Mouse (Mus musculus) skeletal muscle tissue, adult 2 months (tissue): ENCODE measurements around the gene Wdsub1.

ENCODE experiments used
- DNase-seq: peaks from one replicate; pipeline ENCODE4 v3.0.0-alpha.2; 2012; ENCODE audit warnings: low read depth, low spot score

Gene Wdsub1

DNA sequence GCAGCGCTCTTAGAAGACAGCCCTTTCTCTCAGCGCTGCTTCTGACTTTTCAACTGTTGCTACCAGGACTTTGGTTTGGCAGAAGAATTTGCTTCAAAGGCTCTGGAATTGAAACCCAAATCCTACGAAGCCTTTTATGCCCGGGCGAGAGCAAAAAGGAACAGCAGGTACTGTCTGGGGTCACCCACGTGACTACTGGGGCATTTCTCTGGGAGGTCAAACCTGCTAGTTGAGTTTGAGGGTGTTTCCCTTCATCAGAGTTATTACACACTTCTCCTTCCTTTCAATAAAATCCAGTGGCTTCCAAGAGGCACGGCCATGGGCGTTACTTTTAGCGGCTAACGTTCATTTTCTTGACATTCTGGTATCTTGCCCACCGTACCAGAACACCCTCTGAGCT lies 40.4 kb downstream of the Wdsub1 start:
- DNase-seq = no peak

- DNase-seq = peak; percentile 32
Observed at GRCm38 (mm10) chr2:59841189-59841939, 41.0 kb downstream of the Wdsub1 start.

DNA sequence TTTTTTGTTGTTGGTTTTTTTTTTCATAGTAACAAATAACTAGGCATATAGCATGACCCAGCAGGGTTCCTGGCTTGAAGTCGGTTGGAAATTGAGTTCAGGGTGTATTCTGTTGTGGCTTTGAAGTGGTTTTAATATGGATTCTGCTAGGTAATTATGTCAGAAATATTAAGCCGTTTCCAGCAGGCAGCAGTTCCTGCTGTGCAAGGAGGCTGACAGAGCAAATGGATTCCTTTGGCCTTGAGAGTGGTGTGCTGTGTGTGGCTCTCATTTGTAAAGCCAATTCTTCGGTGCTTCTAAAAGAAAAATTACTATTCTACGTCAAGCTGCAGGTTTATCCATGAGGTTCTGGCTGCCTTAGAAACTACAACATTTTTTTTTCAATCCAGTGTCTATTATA lies 42.2 kb downstream of the Wdsub1 start:
- no peak for DNase-seq

DNA sequence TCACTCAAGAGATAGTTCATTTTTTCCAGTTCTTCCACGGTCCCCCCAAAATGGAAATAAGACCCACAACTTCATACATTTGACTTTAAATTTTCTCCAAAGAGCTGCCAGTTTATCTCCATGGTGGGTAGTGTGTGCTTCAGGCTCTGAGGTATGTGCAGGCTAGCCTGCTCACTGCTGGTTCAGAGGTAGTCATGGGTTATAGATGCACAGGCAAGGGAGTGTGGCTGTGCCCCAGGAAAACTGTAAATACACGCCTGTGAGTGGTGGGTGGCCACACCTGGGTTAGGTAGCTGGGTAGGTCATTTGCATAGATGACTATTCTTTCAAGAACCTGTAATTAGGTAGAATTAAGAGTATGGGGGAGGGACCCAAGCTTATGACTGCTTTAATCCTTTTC lies 42.6 kb downstream of the Wdsub1 start:
- no peak for DNase-seq

DNA sequence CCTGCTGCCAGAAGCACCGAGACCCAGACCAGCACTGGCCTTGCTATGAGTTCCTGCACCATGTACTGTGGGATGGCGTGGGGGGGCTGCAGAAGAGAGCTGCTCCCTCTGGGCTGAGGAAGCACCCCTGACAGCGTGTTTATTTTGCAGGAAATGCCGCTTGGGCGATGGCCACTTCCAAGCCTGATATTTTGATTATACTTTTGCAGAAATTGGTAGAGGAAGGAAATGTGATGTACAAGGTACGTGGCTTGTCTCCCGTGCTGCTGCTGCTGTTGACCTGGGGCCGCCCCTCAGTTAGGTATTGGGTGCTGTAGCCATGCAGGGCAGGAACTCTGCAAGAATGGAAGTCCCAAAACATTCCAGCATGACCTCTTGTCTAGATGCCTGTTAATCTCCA lies 43.6 kb downstream of the Wdsub1 start:
- DNase-seq = peak; percentile 36

DNA sequence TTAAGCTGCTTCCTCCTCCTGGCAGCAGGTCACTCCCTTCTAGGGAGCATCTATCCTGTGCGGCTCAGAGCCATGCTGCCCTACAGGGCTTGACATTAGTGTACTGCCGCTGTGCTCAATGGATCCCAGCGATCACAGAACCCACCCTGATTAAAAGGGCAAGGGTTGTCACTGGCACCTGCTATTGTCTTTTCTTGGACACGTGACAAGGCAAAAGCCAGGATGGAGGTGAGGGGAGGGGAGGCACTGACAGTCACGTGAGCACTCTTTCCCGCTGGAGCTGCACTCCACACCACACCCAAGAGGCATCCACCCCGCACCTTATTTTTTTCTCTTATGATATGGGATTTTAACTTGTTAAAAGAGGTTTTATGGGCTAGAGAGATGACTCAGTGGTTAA lies 50.6 kb downstream of the Wdsub1 start:
- DNase-seq = no peak

GRCm38 (mm10) chr2:59830940-59831339 lies 51.5 kb downstream of the Wdsub1 start:
- DNase-seq = peak; percentile 19

DNA sequence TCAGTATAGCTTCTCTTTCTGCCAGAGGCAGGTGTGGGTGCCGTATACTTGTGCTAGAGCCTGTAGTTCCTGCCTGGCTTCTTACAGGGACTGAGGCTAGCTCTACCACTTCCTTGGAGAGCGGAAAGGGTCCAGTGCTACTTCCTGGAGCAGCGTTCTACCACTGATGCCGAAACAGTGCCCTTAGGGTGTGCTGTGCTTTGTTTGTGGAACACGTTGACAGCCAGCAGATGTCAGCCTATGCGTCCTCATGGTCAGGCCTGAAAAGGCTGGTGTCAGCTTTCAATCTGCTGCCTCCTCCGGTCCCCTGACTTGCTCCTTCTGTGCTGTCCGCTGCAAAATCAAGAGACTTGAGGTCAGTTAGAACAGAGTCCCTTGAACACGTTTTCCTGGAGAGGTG lies 52.2 kb downstream of the Wdsub1 start:
- DNase-seq = peak; percentile 73

GRCm38 (mm10) chr2:59829718-59830117 lies 52.7 kb downstream of the Wdsub1 start:
- no peak for DNase-seq

DNA sequence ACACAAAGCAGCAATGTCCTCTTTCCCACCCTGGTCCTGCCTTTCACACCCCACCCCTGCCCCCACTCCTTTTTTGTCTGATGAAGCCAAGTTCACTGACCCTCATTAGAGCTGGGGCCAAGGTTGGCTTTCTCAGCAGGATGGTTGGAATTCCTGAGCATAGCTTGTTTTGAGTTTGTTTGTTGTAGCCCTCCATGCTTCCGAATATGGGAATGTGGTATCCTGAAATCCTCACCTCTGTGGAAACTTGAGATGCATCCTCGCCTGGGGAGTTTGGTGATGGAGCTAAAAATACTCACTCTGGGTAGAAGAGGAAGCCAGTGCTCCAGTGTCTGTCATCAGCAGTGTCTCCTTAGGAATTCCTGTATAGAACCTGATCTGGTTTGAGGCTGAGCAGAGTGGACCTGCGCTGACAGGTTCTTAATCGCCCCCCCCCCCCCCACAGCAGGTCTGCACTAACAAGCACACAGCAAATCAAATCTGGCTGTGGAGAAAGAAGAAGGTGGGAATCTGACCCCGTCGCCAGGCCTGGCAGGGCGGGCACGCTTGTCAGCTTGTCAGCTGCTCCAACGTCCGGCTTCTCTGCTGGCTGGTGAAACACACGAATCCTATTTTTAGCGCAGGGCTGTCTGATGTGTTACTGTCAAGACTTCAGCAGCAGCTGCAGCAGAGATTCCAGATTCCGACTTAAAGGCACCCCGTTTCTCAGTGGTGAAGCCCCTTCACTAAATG lies 53.4 kb downstream of the Wdsub1 start:
- DNase-seq = peak; percentile 86

- no peak for DNase-seq
Observed at GRCm38 (mm10) chr2:59828103-59828655, 54.2 kb downstream of the Wdsub1 start.

GRCm38 (mm10) chr2:59825380-59825779 lies 57.0 kb downstream of the Wdsub1 start:
- no peak for DNase-seq

- no peak for DNase-seq
Observed at GRCm38 (mm10) chr2:59824289-59824688, 58.1 kb downstream of the Wdsub1 start.

- DNase-seq = no peak
Observed at GRCm38 (mm10) chr2:59821044-59821443, 61.3 kb downstream of the Wdsub1 start.

DNA sequence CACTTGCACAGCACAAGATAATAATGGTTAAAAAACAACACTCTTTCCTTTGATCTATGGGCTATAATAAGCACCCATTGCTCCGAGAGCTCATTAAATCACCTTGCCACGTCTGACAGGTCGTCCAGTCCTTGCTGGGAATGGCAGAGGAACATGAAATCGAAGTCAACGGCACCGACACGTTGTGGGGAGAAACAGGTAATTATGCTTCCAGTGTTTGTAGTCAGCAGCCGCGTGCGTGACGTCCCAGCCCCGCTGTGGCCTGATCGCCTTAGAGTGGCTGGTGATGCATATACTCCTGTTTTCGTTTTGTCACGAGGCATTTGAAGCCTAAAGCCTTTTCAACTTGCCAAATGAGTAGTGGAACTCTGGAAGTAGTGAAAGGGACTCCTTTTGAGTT lies 62.3 kb downstream of the Wdsub1 start:
- no peak for DNase-seq

DNA sequence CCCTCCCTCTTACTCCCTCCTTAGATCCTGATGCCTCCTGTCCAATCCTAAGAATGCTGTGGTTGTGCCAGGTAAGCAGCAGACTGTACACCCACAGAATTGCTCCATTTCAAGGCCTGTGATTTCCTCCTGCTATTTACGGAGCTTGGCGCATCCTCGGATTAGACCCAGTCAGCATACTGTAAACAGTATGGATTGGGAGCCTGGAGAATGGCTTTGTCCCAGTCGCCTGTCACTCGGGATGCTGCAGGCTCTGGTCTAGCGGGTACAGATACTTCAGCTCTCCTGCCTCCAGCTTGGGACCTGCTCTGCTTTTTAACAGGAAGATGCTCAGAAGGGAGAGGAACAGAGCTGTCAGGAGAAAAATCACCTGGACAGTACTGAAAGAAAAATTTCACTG lies 63.0 kb downstream of the Wdsub1 start:
- no peak for DNase-seq

GRCm38 (mm10) chr2:59818663-59819062 lies 63.7 kb downstream of the Wdsub1 start:
- DNase-seq = no peak

- no peak for DNase-seq
Observed at GRCm38 (mm10) chr2:59814997-59815396, 67.4 kb downstream of the Wdsub1 start.

DNA sequence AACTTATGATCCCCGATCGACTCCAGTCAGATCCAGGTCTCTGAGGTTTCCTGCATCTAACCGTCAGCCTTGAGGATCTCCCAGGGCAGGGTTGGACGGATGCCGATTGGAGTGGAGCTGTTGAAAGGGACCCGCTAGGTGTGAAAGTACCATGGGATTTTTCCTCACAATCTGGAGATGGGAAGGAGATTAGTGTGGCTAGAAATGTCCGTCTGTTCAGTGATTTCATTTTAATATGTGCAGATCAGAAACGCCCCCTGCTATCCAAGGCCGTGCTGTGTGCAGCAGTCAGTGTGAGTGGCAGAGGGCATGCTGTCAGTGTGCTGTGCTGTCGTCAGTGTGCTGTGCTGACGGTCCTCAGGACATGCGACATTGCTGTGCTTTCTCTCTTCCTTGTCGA lies 68.9 kb downstream of the Wdsub1 start:
- DNase-seq = no peak

DNA sequence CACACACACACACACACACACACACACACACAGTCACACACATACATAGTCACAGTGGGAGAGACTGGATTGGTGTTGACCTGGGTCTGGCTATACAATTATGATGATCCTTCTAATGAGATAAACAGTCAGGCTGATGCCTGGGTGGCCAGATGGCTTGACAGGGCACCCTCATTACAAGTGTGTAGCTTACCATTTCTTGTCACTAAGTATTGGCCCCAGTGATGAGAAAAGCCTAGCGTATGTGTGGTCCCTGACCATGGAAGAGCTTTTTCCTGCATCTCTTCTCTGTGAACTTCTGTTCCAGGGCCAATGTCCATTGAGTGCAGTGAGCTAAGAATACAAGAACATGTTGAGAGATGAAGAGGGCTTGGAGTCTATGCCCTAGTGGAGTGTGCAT lies 69.8 kb downstream of the Wdsub1 start:
- DNase-seq = no peak

DNA sequence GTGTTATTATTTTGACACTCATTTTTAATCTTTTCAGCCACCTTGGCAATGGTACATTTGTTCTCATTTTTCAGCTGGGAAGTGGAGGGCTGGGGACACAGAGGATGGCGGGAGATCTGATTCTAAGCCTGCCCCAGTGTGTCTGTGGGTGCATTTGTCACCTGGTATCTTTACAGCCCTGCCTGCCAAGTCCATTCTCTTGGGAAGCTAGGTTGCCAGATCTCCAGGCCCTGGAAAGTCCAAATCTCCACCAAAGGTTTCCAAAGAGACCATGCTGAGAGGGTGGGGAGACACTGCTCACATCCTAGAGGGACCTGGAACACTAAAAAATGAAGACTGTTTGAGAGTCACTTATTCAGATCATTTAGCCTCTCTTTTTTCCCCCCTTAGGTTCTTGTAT lies 71.1 kb downstream of the Wdsub1 start:
- no peak for DNase-seq

DNA sequence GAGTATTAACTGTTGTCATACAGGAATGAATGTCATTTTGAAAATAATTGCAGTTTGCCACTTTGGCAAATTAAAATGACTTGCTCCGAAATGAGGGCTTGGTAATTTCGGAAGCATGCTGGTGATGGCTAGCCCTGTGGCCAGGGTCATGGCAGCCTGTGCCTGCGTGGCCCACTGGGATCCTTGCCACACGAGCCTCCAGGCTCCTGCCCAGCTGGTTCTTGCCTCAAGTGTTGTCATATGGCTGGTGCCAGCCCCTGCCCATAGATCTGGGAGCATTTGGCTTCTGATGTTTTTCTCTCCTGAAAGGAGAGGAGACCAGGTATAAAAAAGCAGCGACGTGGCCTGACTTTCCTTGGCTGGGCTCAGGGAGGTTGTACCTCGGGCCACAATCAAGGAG lies 72.4 kb downstream of the Wdsub1 start:
- DNase-seq = no peak

- DNase-seq = no peak
Observed at GRCm38 (mm10) chr2:59808608-59809007, 73.8 kb downstream of the Wdsub1 start.
